Mouse (Mus musculus) spleen, postnatal 0 days (tissue): ENCODE data around the gene Ankrd34b. TPM values are rescaled to one million over a fixed set of nuclear protein-coding genes. Genes with fewer than 3 reads are reported as not detected.

Experiments used
- polyA plus RNA-seq: library from polyadenylated mRNA; unstranded; fragments of >200 nt; fragmentation: Nextera tagmentation; extraction: Ambion mirVana; gene quantifications from 2 replicates; pipeline ENCODE4 v1.2.1, GENCODE M21; 2015

Ankrd34b gene
- 0.07 TPM in 1 of 2 replicates, not detected in the other for polyA plus RNA-seq

GRCm38 (mm10) chr13:92425758-92426264, at the start of gene Ankrd34b:
TSS of gene Ankrd34b (plus strand) at chr13:92425896.

GRCm38 (mm10) chr13:92483852-92484463, 58.3 kb downstream of the Ankrd34b start, which contains the start of gene Fam151b:
TSS of gene Fam151b (minus strand) at chr13:92484015.

Other genes with a start within 250 kb of the Ankrd34b start
- gene Gm20379, start 119.9 kb upstream of the Ankrd34b start, polyA plus RNA-seq, result 0.80 and 0.85 TPM in 2 replicates
- gene Dhfr, start 71.2 kb upstream of the Ankrd34b start, polyA plus RNA-seq, result 14.5 and 17.5 TPM in 2 replicates
- gene Msh3, start 70.9 kb upstream of the Ankrd34b start, polyA plus RNA-seq, result 15.2 and 15.6 TPM in 2 replicates
- 0.30 and 0.39 TPM in 2 replicates for gene Fam151b, start 58.1 kb downstream of the Ankrd34b start, polyA plus RNA-seq
- 2.5 and 3.3 TPM in 2 replicates for gene Zfyve16, start 105.0 kb downstream of the Ankrd34b start, polyA plus RNA-seq
- not detected in 2 replicates for gene Spz1, start 150.3 kb downstream of the Ankrd34b start, polyA plus RNA-seq
- gene Serinc5, start 185.2 kb downstream of the Ankrd34b start, polyA plus RNA-seq, result 18.7 and 19.1 TPM in 2 replicates